Mouse (Mus musculus) hindbrain, embryonic 16.5 days (tissue): Measurements from ENCODE around the gene Enoph1. TPM values are rescaled to one million over a fixed set of nuclear protein-coding genes. Genes with fewer than 3 reads are reported as not detected.

Experiments used
- ATAC-seq: fragments of 200-750 bp; cut with Nextera tagmentation; 2 replicates; pipeline ENCODE4 v1.8.0; 2017; ENCODE audit warnings: moderate TSS enrichment, moderate library complexity
- H3K27ac ChIP-seq: fragments of 300-500 bp; sonication (generic); 2 replicates; pipeline ENCODE4 v1.5.1; 2014; ENCODE audit warnings: low read depth, mild to moderate bottlenecking, control low read depth, low read length, moderate library complexity
- H3K27me3 ChIP-seq: fragments of 300-500 bp; sonication (generic); replicated peaks from 2 replicates; pipeline ENCODE4 v1.6.1; 2014; ENCODE audit warnings: low read length; ENCODE audit not compliant: control insufficient read depth, insufficient read depth
- H3K36me3 ChIP-seq: fragments of 300-500 bp; sonication (generic); 2 replicates; pipeline ENCODE4 v1.6.1; 2014; ENCODE audit warnings: mild to moderate bottlenecking, low read length, moderate library complexity, mixed read lengths; ENCODE audit not compliant: control insufficient read depth, insufficient read depth
- H3K4me1 ChIP-seq: fragments of 300-500 bp; sonication (generic); 2 replicates; pipeline ENCODE4 v1.6.1; 2014; ENCODE audit warnings: low read depth, low read length; ENCODE audit not compliant: control insufficient read depth, insufficient read depth
- H3K4me2 ChIP-seq: fragments of 300-500 bp; sonication (generic); 2 replicates; pipeline ENCODE4 v1.6.1; 2014; ENCODE audit warnings: mild to moderate bottlenecking, low read length, control low read depth, moderate library complexity
- H3K4me3 ChIP-seq: fragments of 300-500 bp; sonication (generic); 2 replicates; pipeline ENCODE4 v1.5.1; 2014; ENCODE audit warnings: mild to moderate bottlenecking, low read length, control low read depth, moderate library complexity
- H3K9ac ChIP-seq: fragments of 300-500 bp; sonication (generic); 2 replicates; pipeline ENCODE4 v1.6.1; 2014; ENCODE audit warnings: low read depth, mild to moderate bottlenecking, control low read depth, low read length, moderate library complexity
- H3K9me3 ChIP-seq: fragments of 300-500 bp; sonication (generic); 2 replicates; pipeline ENCODE4 v1.6.1; 2014; ENCODE audit warnings: mild to moderate bottlenecking, low read length, moderate library complexity; ENCODE audit not compliant: control insufficient read depth
- WGBS: fragments of 180-500 bp; shearing (Covaris S2); extraction: QIAGEN DNeasy Blood & Tissue Kit; methylation state at CpG from one replicate; pipeline ENCODE4 v1.1.7; 2014; 5-methylcytosine and 5-hydroxymethylcytosine counted together
- polyA plus RNA-seq: library from polyadenylated mRNA; unstranded; fragments of >200 nt; fragmentation: Nextera tagmentation; extraction: Ambion mirVana; gene quantifications from 2 replicates; pipeline ENCODE4 v1.2.1, GENCODE M21; 2015

Enoph1 gene
- 56.9 and 62.2 TPM in 2 replicates for polyA plus RNA-seq

GRCm38 (mm10) chr5:100039602-100040142 is at the start of gene Enoph1, which contains the start of gene Hnrnpdl:
TSS of gene Enoph1 (plus strand) at chr5:100039985.
TSS of gene Hnrnpdl (minus strand) at chr5:100039664.
- no peaks in the 10 kb centered on the region for H3K27me3 ChIP-seq
- H3K36me3 ChIP-seq = 0 out of 2 replicates have a peak, but pooled peaks cover 3% of the 10 kb centered on the region
- peak within 1 kb of the TSS; percentile 94 for H3K4me3 ChIP-seq
- H3K9ac ChIP-seq = peak within 1 kb of the TSS; percentile 82
- H3K9me3 ChIP-seq = no peaks in the 10 kb centered on the region
- WGBS = under 1% methylated on average over 45 of the region's 57 CpGs
- H3K4me1 ChIP-seq = peaks cover 32% of the 10 kb centered on the region
- H3K4me2 ChIP-seq = peak within 1 kb of the TSS; percentile 89
- H3K27ac ChIP-seq = peak within 1 kb of the TSS; percentile 99
- peak; percentile 90 for ATAC-seq

GRCm38 (mm10) chr5:99994166-99994565 is 45.6 kb upstream of the Enoph1 start:
- Histone ChIP-seq H3K4me2 (no peak overlapping the region), H3K36me3 (no peaks in the 10 kb centered on the region), H3K4me3 (no peak overlapping the region), H3K9me3 (peaks cover 3% of the 10 kb centered on the region; the same call in 1 of the 2 replicates), H3K27ac (no peak overlapping the region), H3K9ac (no peak overlapping the region), H3K4me1 (no peaks in the 10 kb centered on the region), H3K27me3 (no peaks in the 10 kb centered on the region)
- no peak for ATAC-seq
- 84% methylated on average over 3 of the region's 3 CpGs for WGBS

GRCm38 (mm10) chr5:99994680-99995079 is 45.1 kb upstream of the Enoph1 start:
- peaks cover 3% of the 10 kb centered on the region; the same call in 1 of the 2 replicates for H3K9me3 ChIP-seq
- no peak overlapping the region for H3K27ac ChIP-seq
- H3K4me3 ChIP-seq = no peak overlapping the region
- H3K4me1 ChIP-seq = no peaks in the 10 kb centered on the region
- H3K9ac ChIP-seq = no peak overlapping the region
- 89% methylated on average over 3 of the region's 3 CpGs for WGBS
- no peak for ATAC-seq
- no peak overlapping the region for H3K4me2 ChIP-seq
- H3K27me3 ChIP-seq = no peaks in the 10 kb centered on the region
- H3K36me3 ChIP-seq = no peaks in the 10 kb centered on the region

- no peaks in the 10 kb centered on the region for H3K36me3 ChIP-seq
- no peak overlapping the region for H3K4me2 ChIP-seq
- ATAC-seq = no peak
- no peak overlapping the region for H3K27ac ChIP-seq
- no peaks in the 10 kb centered on the region for H3K4me1 ChIP-seq
- WGBS = 75% methylated on average over 7 of the region's 7 CpGs
- H3K27me3 ChIP-seq = no peaks in the 10 kb centered on the region
- peaks cover 3% of the 10 kb centered on the region; the same call in 1 of the 2 replicates for H3K9me3 ChIP-seq
- no peak overlapping the region for H3K4me3 ChIP-seq
- no peak overlapping the region for H3K9ac ChIP-seq
These were observed 39.7 kb upstream of the Enoph1 start for GRCm38 (mm10) chr5:100000048-100000447.

- peaks cover 3% of the 10 kb centered on the region; the same call in 1 of the 2 replicates for H3K9me3 ChIP-seq
- H3K4me3 ChIP-seq = no peak overlapping the region
- 0 out of 2 replicates have a peak, but pooled peaks have one; percentile 48 for ATAC-seq
- no peak overlapping the region for H3K9ac ChIP-seq
- H3K4me1 ChIP-seq = no peaks in the 10 kb centered on the region
- H3K4me2 ChIP-seq = no peak overlapping the region
- H3K27me3 ChIP-seq = no peaks in the 10 kb centered on the region
- WGBS = 57% methylated on average over 8 of the region's 8 CpGs
- H3K27ac ChIP-seq = no peak overlapping the region
- no peaks in the 10 kb centered on the region for H3K36me3 ChIP-seq
These were observed 39.3 kb upstream of the Enoph1 start for GRCm38 (mm10) chr5:100000500-100000899.

GRCm38 (mm10) chr5:100003895-100004294 is 35.9 kb upstream of the Enoph1 start:
- no peaks in the 10 kb centered on the region for H3K4me1 ChIP-seq
- no peak overlapping the region for H3K9ac ChIP-seq
- H3K4me3 ChIP-seq = no peak overlapping the region
- no peaks in the 10 kb centered on the region for H3K9me3 ChIP-seq
- H3K36me3 ChIP-seq = no peaks in the 10 kb centered on the region
- WGBS = 84% methylated on average over 4 of the region's 4 CpGs
- H3K27ac ChIP-seq = no peak overlapping the region
- ATAC-seq = no peak
- H3K4me2 ChIP-seq = no peak overlapping the region
- no peaks in the 10 kb centered on the region for H3K27me3 ChIP-seq

- 71% methylated on average over 3 of the region's 3 CpGs for WGBS
- ATAC-seq = no peak
- Histone ChIP-seq H3K4me1 (no peaks in the 10 kb centered on the region), H3K9me3 (no peaks in the 10 kb centered on the region), H3K27me3 (no peaks in the 10 kb centered on the region), H3K27ac (no peak overlapping the region), H3K4me3 (no peak overlapping the region), H3K36me3 (no peaks in the 10 kb centered on the region), H3K4me2 (no peak overlapping the region), H3K9ac (no peak overlapping the region)
These were observed 34.4 kb upstream of the Enoph1 start for GRCm38 (mm10) chr5:100005431-100005830.

GRCm38 (mm10) chr5:100005896-100006295 is 33.9 kb upstream of the Enoph1 start:
- no peaks in the 10 kb centered on the region for H3K9me3 ChIP-seq
- H3K36me3 ChIP-seq = no peaks in the 10 kb centered on the region
- no peaks in the 10 kb centered on the region for H3K27me3 ChIP-seq
- WGBS = 77% methylated on average over 6 of the region's 6 CpGs
- H3K27ac ChIP-seq = no peak overlapping the region
- no peak for ATAC-seq
- no peak overlapping the region for H3K9ac ChIP-seq
- no peak overlapping the region for H3K4me2 ChIP-seq
- H3K4me3 ChIP-seq = no peak overlapping the region
- H3K4me1 ChIP-seq = no peaks in the 10 kb centered on the region

GRCm38 (mm10) chr5:100006324-100007039 is 33.3 kb upstream of the Enoph1 start:
- Histone ChIP-seq H3K4me1 (no peaks in the 10 kb centered on the region), H3K4me3 (no peak overlapping the region), H3K4me2 (no peak overlapping the region), H3K27me3 (no peaks in the 10 kb centered on the region), H3K27ac (no peak overlapping the region), H3K36me3 (no peaks in the 10 kb centered on the region), H3K9ac (no peak overlapping the region), H3K9me3 (no peaks in the 10 kb centered on the region)
- 89% methylated on average over 4 of the region's 4 CpGs for WGBS
- ATAC-seq = no peak
